Mouse (Mus musculus) testis, postnatal 14 days (tissue): ENCODE data around the gene Farp1.
A peak's percentile ranks its signal among the peaks of the same experiment; 100 is the strongest.

Experiments
- DNase-seq: peaks from one replicate; pipeline ENCODE4 v3.0.0; 2021; ENCODE audit warnings: low spot score

Gene Farp1

DNA sequence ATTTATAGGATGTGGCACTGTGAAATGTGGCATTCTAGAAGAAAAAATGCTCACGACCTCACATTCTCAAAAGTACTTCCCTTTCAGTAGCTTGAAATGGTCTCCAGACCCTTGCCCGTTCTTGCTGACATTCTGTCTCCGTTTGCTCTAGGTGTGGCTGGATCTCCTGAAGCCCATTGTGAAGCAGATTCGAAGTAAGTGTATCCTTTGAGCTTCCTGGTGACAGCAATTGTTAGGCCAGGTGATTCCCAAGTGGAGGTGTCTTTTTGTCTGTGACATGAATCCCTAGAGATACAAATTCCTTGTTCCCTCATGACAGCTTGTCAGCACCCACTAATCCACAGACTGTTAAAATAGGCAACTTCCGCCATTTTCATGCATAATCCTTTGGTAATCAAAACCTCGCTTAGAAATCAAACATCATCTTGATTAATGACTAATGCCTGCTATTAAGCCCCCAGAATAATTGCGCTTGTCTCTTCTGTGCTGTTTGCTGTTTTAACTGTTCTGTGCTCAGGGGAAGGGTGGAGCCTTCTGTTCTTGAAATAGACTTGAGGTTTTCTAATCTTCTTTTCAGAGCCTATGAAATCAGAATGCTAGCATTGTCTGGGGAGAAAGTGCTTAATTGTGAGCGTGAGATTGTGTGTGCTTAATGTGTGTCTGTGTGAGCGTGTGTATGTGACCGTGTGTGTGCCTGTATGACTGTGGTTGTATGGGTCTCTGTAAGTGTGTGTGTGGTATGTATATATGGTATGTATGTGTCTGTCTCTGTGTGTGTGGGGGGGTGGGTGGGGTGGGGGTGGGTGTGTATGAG lies 184.4 kb downstream of the Farp1 start:
- DNase-seq, result no peak

DNA sequence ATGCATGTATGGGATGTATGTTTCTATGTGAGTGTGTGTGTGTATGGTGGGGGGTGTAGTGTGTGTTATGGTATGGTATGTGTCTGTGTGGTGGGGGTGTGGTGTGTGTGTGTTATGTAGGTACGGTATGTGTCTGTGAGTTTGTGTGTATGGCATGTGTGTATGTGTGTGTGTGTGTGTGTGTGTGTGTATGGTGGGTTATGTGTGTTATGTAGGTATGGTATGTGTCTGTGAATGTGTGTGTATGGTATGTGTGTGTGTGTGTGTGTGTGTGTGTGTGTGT lies 185.0 kb downstream of the Farp1 start:
- no peak for DNase-seq

DNA sequence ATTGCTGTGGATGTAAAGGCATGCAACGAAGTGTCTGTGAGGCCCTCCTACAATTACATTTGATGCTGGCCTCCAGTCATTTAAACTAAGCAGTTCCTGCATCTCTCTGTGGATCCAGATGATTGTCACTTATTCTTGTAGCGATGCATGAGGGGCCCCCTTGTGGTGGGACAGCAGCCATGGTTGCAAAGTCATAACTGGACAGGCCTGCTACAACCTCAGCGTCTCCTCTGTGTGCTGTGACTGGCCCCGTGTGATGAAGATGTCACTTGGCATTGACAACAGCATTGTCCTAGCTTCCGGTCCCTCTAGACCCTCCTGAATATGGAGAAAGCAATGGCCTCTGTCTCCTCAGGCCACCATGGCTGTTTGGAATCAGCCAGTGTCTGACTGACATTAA lies 185.7 kb downstream of the Farp1 start:
- peak; percentile 16 for DNase-seq

GRCm38 (mm10) chr14:121225804-121226203 lies 190.8 kb downstream of the Farp1 start:
- peak; percentile 11 for DNase-seq

DNA sequence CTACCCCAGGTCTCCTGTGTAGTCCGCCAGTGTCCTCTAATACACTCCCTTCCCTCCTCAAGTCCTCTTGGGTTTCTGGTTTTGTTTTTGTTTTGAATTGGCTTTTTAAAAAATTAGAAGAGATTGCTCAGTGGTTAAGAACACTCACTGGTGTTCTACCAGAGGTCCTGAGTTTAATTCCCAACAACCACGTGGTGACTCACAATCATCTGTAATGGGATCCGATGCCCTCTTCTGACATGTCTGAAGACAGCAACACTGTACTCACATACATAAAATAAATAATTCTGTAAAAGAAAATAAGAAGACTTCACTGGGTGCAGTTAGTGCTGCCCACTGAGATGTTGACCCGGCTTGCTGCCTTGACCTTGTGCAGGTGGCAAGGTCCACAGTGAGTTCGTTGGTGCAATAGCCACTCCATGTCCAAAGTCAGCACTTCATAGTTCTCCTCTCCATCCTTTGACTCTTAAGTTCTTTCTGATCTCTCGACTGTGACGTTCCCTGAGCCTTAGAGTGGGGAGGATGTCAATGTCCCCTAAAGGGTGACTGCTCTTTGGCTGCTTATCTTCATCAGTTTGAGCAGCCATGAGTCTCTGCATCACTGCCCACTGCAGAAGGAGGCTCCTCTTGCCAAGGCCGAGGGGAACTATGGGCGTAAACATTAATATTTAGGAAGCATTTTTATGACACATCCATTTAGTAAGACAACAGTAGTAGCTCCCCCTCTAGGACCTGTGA lies 194.2 kb downstream of the Farp1 start:
- no peak for DNase-seq

- DNase-seq, result no peak
Measured at GRCm38 (mm10) chr14:121231232-121231631, 196.2 kb downstream of the Farp1 start.

DNA sequence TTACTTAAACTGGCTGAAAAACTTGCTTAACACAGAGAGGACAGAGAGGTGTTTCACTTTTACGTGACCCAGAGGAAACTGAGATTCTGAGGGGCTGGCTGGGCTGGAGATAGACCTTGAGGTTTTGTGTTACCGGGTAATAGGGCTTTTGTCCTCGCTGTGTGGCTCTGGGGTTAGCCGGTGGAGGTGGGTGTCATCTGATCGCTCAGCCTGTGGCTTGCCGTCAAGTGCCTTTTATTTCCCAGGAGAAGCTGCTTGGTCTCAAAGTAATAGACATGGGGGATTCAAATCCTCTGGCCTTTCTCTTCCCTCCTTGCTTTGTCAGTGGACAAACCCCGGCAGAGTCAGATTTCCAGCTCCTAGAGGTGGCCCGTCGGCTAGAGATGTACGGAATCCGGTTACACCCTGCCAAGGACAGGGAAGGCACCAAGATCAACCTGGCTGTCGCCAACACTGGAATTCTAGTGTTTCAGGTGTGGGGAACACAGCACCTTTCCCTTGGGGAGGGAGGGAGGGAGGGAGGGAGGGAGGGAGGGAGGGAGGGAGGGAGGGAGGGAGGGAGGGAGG lies 199.8 kb downstream of the Farp1 start:
- no peak for DNase-seq

- DNase-seq, result no peak
Measured at GRCm38 (mm10) chr14:121236736-121237135, 201.7 kb downstream of the Farp1 start.

DNA sequence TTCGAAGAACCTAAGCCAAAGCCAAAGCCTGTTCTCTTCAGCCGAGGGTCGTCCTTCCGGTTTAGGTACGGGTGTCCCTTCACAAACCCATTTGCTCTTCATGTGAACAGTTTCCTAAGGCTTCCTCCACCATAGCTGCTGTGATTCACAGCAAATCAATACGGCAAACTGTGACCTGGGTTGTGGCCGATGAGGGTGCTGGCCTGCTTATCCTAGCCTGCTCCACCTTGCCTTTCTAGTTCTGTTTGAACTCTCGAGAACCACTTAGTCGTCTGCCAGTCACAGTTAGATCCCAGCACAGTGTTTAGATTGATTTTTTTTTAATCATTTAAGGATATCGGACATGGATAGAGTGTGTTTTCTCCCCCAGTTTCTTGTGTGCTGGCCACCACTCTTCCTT lies 203.7 kb downstream of the Farp1 start:
- no peak for DNase-seq

GRCm38 (mm10) chr14:121239386-121239785 lies 204.4 kb downstream of the Farp1 start:
- no peak for DNase-seq

DNA sequence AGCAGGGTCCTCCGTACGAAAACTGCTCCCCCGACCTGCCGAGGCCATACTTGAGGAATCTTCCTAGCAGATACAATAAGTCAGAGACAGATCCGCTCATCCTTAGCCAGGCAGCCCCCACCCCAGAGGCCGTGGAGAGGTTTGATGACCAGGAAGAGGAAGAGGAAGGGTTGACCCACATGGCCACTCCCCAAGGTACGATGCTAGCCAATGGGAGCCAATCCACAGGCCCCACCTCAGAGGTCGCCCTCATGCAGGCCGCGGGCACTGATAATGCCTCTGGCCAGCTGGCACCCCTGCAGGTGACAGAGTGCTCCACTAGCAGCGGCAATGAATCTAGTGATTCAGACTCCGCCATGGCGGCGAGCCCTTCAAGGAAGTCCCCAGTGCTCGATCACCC lies 209.1 kb downstream of the Farp1 start:
- DNase-seq, result no peak

- no peak for DNase-seq
Measured at GRCm38 (mm10) chr14:121246048-121246731, 211.2 kb downstream of the Farp1 start.

DNA sequence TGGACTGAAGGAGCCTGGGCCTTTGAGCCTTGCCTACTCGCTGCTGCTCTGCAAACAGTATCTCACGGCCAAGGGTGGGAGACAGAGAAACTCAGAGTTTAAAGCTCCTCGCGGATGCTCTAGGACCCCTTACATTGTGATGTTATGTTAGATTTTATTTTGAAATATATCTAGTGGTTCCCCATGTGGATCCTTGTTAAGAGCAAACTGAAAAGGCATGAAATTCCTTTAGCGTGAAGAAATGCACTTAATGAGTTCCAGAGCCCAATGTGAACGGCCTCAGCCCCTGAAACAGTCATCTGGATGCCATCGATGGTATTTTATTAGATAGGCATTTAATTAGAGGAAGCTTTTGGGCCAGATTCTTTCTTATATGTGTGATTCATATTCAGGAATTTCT lies 212.3 kb downstream of the Farp1 start:
- DNase-seq, result no peak

GRCm38 (mm10) chr14:121248346-121248745 lies 213.3 kb downstream of the Farp1 start:
- no peak for DNase-seq

DNA sequence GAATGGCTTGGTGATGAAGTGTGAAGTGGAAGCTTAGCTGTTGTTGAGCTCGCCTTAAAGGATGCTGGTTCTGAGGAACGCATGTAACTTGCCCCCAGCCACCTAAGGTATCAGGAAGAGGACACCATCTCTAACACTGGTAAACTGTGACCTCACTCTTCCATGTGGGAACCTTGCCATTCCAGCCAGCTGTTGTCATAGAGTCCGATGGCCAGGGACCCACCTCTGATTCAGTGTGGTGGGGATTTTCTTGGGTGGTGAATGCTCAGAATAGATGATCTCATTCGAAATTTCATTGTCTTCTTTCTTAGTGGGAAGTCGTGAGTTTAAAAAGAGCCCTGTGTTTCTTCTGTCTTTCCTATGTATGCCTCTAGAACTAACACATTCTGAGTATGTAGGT lies 216.1 kb downstream of the Farp1 start:
- no peak for DNase-seq

GRCm38 (mm10) chr14:121251708-121252107 lies 216.7 kb downstream of the Farp1 start:
- no peak for DNase-seq

DNA sequence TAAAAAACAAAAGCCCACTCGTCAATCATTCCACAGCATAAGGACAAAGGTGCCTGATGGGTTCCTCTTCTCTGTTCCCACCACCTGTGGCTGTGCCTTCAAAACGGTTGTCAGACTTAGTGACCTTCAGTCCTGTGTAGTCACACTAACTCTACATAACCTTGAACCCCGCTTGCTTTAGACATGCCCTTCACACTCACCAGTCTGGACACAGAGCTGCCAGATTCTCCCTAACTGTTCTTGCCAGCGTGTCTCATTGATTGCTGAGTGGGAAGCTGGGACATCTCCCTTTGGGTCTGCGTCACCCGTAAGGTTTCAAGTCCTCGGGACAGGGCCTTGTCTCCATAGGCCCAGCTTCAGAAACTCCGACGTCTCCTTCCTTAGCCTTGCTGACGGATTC lies 217.5 kb downstream of the Farp1 start:
- no peak for DNase-seq

DNA sequence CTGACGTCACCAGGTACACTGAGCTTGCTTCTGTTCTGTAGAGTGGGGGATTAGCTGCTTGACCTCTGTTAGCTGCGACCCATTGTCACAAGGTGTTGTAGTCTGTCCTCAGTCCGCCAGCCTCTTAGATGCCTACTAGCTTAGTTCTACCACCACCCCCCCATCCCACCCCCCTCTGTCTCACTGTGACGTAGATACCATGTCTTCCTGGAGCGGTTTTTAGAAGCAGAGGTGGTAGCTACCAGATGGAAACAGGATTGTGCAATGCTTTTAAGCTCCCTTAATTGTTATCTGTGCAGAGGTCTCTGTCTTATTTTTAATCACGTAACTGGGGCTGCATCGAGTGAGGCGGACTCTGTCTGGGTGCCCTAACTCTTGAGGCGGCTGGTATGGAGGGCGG lies 219.9 kb downstream of the Farp1 start:
- no peak for DNase-seq

- DNase-seq, result no peak
Measured at GRCm38 (mm10) chr14:121255469-121255868, 220.5 kb downstream of the Farp1 start.

DNA sequence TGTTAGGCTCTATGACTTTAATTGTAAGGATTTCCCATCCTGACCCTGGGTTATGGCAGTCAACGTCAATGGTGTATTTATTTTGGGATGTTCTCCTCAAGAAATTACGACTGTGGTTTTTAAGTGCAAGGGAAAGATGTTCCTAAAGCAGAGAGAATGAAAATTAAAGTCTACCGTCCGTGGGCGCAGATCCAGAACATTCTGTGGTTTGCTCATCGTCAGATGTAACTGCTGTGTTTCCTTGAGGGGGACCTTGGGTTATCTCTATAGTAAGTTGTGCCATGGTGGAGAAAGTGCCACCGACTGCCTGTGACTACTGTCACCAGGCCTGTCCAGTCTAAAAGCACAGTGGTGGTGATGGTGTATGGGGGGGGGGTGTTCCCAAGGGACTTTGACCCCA lies 221.9 kb downstream of the Farp1 start:
- no peak for DNase-seq

DNA sequence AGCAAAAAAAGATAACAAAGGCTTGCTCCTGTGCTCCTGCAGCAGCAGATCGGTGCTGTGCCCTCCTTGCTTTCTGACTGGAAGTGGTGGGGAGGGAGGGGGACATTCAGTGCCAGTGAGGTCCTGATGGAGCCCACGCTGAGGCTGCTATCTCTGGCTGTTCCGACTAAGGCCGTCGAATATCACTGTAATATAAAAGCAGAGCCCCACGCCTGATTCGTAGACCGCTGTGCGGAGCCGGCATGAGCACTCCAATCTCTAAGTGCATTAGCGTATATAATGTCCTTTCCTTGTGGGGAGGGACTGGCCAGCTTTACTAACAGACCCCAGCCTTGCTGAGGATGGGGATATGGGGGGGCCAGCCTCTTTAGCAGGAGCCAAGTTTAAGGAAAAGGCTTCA lies 224.3 kb downstream of the Farp1 start:
- DNase-seq, result no peak

DNA sequence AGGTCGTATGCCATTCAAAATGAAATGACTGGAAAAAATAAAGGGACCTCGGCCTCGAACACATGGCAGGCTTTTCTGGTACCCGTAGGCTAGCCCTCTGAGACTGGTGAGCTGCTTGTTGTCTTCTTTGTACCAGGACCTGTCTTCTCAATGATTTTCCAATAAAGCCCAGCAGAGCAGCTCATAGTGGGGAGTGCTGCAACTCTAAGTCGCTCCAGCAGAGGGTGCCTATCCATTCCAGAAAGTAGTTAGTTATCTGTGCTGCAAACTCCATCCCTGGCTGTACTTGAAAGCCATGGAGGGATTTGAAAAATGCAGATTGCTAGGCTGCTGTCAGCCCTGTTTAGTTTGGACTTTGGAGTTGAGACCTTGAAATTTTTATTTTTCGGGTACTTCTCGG lies 224.8 kb downstream of the Farp1 start:
- no peak for DNase-seq
